Mouse (Mus musculus): Measurements from ENCODE around the gene Cpsf4. TPM values are rescaled to one million over a fixed set of nuclear protein-coding genes. Genes with fewer than 3 reads are reported as not detected.
A peak's percentile ranks its signal among the peaks of the same experiment; 100 is the strongest.
"Not testable (repeated sequence)": the region's sequence is repeated elsewhere in the genome, so short reads cannot be mapped to it uniquely, and the experiment has no call there.

Cpsf4 gene
- polyA plus RNA-seq (2014; fragmentation: Nextera tagmentation; extraction: Ambion mirVana), result 38.6 and 44.1 TPM in 2 replicates

DNA sequence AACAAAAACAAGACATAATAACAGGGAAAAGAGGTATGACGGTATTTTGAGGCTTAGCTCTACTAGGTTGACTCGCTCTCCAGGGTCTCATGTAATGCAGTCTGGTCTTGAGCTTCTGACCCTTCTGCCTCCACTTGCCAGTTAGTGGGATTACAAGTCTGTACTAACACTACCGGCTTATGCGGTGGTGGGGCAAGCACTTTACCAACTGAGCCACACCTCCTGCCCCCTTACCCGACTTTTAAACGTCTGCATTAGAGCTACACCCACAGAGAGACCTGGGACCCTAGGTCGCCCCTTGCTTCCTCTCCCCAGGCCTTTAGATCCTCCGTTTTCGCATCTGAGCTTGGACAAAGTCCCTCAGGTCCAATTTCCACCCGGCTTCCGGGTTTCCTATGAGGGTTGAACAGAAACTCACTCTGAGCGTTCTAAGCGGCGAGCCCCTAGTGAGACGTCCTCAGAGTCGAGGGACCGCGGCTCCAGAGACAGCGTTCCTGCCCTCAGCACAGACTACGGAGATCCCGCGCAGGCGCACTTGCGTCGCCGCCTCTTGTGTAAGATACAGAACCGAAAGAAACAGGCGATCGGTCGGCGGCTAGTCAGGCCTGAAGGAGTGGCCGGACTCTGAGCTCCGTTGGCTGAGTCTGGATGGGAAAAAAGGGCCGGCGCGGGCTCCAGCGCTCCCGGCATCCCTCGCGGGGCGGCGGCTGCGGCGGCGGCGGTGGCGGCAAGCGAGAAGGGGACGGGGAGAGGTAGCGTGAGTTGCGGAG, at the start of gene Cpsf4, which contains the start of gene Ptcd1:
Gene Cpsf4, plus strand, starts transcription at position 678 of the 770 bp plus-strand sequence.
Gene Ptcd1, minus strand, starts transcription at position 573 of the 770 bp plus-strand sequence.
- H3K4me2 ChIP-seq, result peak within 1 kb of the TSS; percentile 88
- 1% methylated on average over 51 of the region's 51 CpGs for WGBS
- no peaks in the 10 kb centered on the region for H3K9me3 ChIP-seq (ENCODE audit: control insufficient read depth, low read length)
- peak within 1 kb of the TSS; percentile 99 for H3K9ac ChIP-seq (ENCODE audit: low read depth, low read length)
- peaks cover 13% of the 10 kb centered on the region for H3K4me1 ChIP-seq (replicated peaks; ENCODE audit: control insufficient read depth, insufficient read depth, low read length)
- H3K36me3 ChIP-seq (ENCODE audit: control insufficient read depth, insufficient read depth, low read length), result peaks cover 29% of the 10 kb centered on the region; the same call in 1 of the 2 replicates
- ATAC-seq (replicated peaks; ENCODE audit: low FRiP score) (peak; percentile 95), DNase-seq (ENCODE audit: low spot score) (peak; percentile 98)
- H3K27me3 ChIP-seq (replicated peaks; ENCODE audit: control insufficient read depth, insufficient read depth, low read length), result no peaks in the 10 kb centered on the region
- H3K4me3 ChIP-seq (ENCODE audit: low read depth, low read length), result peak within 1 kb of the TSS; percentile 99
- peak within 1 kb of the TSS; percentile 88 for H3K27ac ChIP-seq (ENCODE audit: low read depth, low read length)

DNA sequence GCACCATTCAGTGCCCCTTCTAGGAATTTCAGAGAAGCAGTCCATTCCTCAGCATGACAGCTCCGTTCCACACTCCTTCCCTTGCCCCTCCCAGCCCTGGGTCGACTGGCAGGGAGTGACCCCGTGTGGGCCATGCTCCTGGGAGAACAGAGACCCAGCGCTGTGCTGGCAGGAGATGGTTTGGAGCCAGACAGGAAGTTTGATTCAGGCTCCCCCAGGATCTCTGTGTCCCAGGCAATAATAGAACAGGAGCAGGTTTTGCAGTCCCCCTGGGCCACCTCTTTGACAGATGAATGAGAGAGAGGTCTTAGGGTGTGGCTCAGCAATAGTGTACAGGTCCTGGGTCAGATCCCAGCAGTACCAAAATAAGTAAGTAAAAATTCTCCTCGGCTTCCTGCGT, 49.0 kb upstream of the Cpsf4 start:
- no peak overlapping the region for H3K4me3 ChIP-seq (ENCODE audit: low read depth, low read length)
- no peak overlapping the region for H3K9ac ChIP-seq (ENCODE audit: low read depth, low read length)
- no peak overlapping the region for H3K4me2 ChIP-seq
- H3K27ac ChIP-seq (ENCODE audit: low read depth, low read length), result no peak overlapping the region
- H3K4me1 ChIP-seq (replicated peaks; ENCODE audit: control insufficient read depth, insufficient read depth, low read length), result peaks cover 16% of the 10 kb centered on the region
- peaks cover 8% of the 10 kb centered on the region; the same call in 1 of the 2 replicates for H3K36me3 ChIP-seq (ENCODE audit: control insufficient read depth, insufficient read depth, low read length)
- 70% methylated on average over 6 of the region's 6 CpGs for WGBS
- no peaks in the 10 kb centered on the region for H3K27me3 ChIP-seq (replicated peaks; ENCODE audit: control insufficient read depth, insufficient read depth, low read length)
- no peaks in the 10 kb centered on the region for H3K9me3 ChIP-seq (ENCODE audit: control insufficient read depth, low read length)
- DNase-seq (ENCODE audit: low spot score), result no peak
- no peak for ATAC-seq (replicated peaks; ENCODE audit: low FRiP score)

DNA sequence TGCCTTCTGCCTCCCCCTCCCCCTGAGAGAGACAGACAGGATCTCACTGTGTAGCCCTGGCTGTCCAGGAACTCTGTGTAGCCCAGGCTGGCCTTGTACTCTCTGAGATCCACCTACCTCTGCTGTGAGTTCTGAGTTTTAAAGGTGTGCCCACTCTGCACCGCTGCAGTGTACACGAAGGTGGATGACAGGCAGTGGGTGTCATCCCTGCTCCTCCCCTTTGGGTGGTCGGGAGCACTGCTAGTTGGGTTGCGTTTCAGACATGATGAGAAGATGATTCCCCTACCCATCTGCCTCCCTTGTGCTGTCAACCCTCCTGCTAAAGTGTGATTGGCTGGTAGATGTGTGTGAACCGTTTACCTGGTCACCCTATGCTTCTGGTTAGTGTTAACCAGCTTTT, 48.6 kb upstream of the Cpsf4 start:
- no peak overlapping the region for H3K4me3 ChIP-seq (ENCODE audit: low read depth, low read length)
- DNase-seq (ENCODE audit: low spot score) (no peak), ATAC-seq (replicated peaks; ENCODE audit: low FRiP score) (no peak)
- H3K9ac ChIP-seq (ENCODE audit: low read depth, low read length), result no peak overlapping the region
- no peaks in the 10 kb centered on the region for H3K27me3 ChIP-seq (replicated peaks; ENCODE audit: control insufficient read depth, insufficient read depth, low read length)
- peaks cover 15% of the 10 kb centered on the region for H3K4me1 ChIP-seq (replicated peaks; ENCODE audit: control insufficient read depth, insufficient read depth, low read length)
- H3K9me3 ChIP-seq (ENCODE audit: control insufficient read depth, low read length), result no peaks in the 10 kb centered on the region
- H3K36me3 ChIP-seq (ENCODE audit: control insufficient read depth, insufficient read depth, low read length), result peaks cover 8% of the 10 kb centered on the region; the same call in 1 of the 2 replicates
- 86% methylated on average over 5 of the region's 5 CpGs for WGBS
- H3K4me2 ChIP-seq, result no peak overlapping the region
- no peak overlapping the region for H3K27ac ChIP-seq (ENCODE audit: low read depth, low read length)

DNA sequence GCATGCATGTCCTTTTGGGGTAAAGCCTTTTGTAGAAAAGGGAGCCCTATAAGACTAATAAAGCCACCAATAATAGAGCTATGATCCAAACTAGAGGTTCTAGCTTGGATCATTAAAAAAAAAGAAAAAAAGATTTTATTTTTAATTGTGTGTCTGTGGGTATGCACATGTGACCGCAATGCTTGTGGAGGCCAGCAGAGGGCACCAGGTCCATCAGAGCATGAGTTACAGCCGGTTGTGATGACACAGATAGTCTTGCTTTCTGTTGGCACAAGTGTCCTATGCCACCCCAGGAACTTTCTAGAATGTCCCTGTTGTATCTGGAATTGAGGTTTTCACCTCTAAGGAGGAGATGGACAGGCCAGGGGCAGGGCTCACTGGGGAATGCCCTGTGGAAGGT, 47.6 kb upstream of the Cpsf4 start:
- Histone ChIP-seq H3K9ac (ENCODE audit: low read depth, low read length) (no peak overlapping the region), H3K36me3 (ENCODE audit: control insufficient read depth, insufficient read depth, low read length) (peaks cover 13% of the 10 kb centered on the region; the same call in 1 of the 2 replicates), H3K27ac (ENCODE audit: low read depth, low read length) (no peak overlapping the region), H3K4me2 (no peak overlapping the region), H3K4me3 (ENCODE audit: low read depth, low read length) (no peak overlapping the region), H3K4me1 (replicated peaks; ENCODE audit: control insufficient read depth, insufficient read depth, low read length) (peaks cover 12% of the 10 kb centered on the region), H3K9me3 (ENCODE audit: control insufficient read depth, low read length) (no peaks in the 10 kb centered on the region), H3K27me3 (replicated peaks; ENCODE audit: control insufficient read depth, insufficient read depth, low read length) (no peaks in the 10 kb centered on the region)
- ATAC-seq (replicated peaks; ENCODE audit: low FRiP score) (no peak), DNase-seq (ENCODE audit: low spot score) (no peak)
- WGBS, result 81% methylated on average over 2 of the region's 2 CpGs

GRCm38 (mm10) chr5:145120921-145121320, 46.1 kb upstream of the Cpsf4 start:
- H3K9ac ChIP-seq (ENCODE audit: low read depth, low read length), result no peak overlapping the region
- WGBS, result 76% methylated on average over 7 of the region's 7 CpGs
- no peak for ATAC-seq (replicated peaks; ENCODE audit: low FRiP score)

DNA sequence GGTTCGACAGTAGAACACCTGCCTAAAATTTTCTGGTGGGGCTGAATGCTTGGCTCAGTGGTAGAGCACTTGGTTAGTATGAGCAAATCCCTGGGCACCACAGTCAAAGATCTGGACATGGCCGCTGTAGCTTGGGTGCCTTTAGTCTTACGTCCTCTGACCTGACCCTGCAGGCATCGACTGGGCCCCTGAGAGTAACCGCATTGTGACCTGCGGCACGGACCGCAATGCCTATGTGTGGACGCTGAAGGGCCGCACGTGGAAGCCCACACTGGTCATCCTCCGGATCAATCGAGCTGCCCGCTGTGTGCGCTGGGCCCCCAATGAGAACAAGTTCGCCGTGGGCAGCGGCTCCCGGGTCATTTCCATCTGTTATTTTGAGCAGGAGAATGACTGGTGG, 43.6 kb upstream of the Cpsf4 start:
- H3K4me3 ChIP-seq (ENCODE audit: low read depth, low read length), result no peak overlapping the region
- DNase-seq (ENCODE audit: low spot score) (no peak), ATAC-seq (replicated peaks; ENCODE audit: low FRiP score) (no peak; the same call in 1 of the 2 replicates)
- H3K27ac ChIP-seq (ENCODE audit: low read depth, low read length), result no peak overlapping the region
- 91% methylated on average over 19 of the region's 19 CpGs for WGBS
- H3K9ac ChIP-seq (ENCODE audit: low read depth, low read length), result no peak overlapping the region
- peaks cover 36% of the 10 kb centered on the region for H3K36me3 ChIP-seq (ENCODE audit: control insufficient read depth, insufficient read depth, low read length)
- H3K4me2 ChIP-seq, result no peak overlapping the region
- no peaks in the 10 kb centered on the region for H3K9me3 ChIP-seq (ENCODE audit: control insufficient read depth, low read length)
- 0 out of 2 replicates have a peak, but pooled peaks cover 2% of the 10 kb centered on the region for H3K4me1 ChIP-seq (replicated peaks; ENCODE audit: control insufficient read depth, insufficient read depth, low read length)
- no peaks in the 10 kb centered on the region for H3K27me3 ChIP-seq (replicated peaks; ENCODE audit: control insufficient read depth, insufficient read depth, low read length)

More at GRCm38 (mm10) chr5:145120921-145121320, 46.1 kb upstream of the Cpsf4 start:
- Histone ChIP-seq H3K27me3 (replicated peaks; ENCODE audit: control insufficient read depth, insufficient read depth, low read length) (no peaks in the 10 kb centered on the region), H3K4me2 (no peak overlapping the region), H3K4me1 (replicated peaks; ENCODE audit: control insufficient read depth, insufficient read depth, low read length) (peaks cover 8% of the 10 kb centered on the region; the same call in 1 of the 2 replicates), H3K9me3 (ENCODE audit: control insufficient read depth, low read length) (no peaks in the 10 kb centered on the region), H3K36me3 (ENCODE audit: control insufficient read depth, insufficient read depth, low read length) (peaks cover 22% of the 10 kb centered on the region), H3K4me3 (ENCODE audit: low read depth, low read length) (no peak overlapping the region), H3K27ac (ENCODE audit: low read depth, low read length) (no peak overlapping the region)
- no peak for DNase-seq (ENCODE audit: low spot score)

- Histone ChIP-seq H3K4me2 (no peak overlapping the region), H3K36me3 (ENCODE audit: control insufficient read depth, insufficient read depth, low read length) (peaks cover 59% of the 10 kb centered on the region), H3K9me3 (ENCODE audit: control insufficient read depth, low read length) (no peaks in the 10 kb centered on the region), H3K27ac (ENCODE audit: low read depth, low read length) (no peak overlapping the region), H3K9ac (ENCODE audit: low read depth, low read length) (no peak overlapping the region), H3K4me1 (replicated peaks; ENCODE audit: control insufficient read depth, insufficient read depth, low read length) (no peaks in the 10 kb centered on the region), H3K4me3 (ENCODE audit: low read depth, low read length) (no peak overlapping the region), H3K27me3 (replicated peaks; ENCODE audit: control insufficient read depth, insufficient read depth, low read length) (no peaks in the 10 kb centered on the region)
- no peak for DNase-seq (ENCODE audit: low spot score)
- no peak for ATAC-seq (replicated peaks; ENCODE audit: low FRiP score)
- 93% methylated on average over 9 of the region's 9 CpGs for WGBS
Measured at GRCm38 (mm10) chr5:145126580-145126979, 40.4 kb upstream of the Cpsf4 start.

GRCm38 (mm10) chr5:145129124-145129523, 37.9 kb upstream of the Cpsf4 start:
- H3K27ac ChIP-seq (ENCODE audit: low read depth, low read length), result no peak overlapping the region
- H3K27me3 ChIP-seq (replicated peaks; ENCODE audit: control insufficient read depth, insufficient read depth, low read length), result no peaks in the 10 kb centered on the region
- H3K4me3 ChIP-seq (ENCODE audit: low read depth, low read length), result no peak overlapping the region
- H3K36me3 ChIP-seq (ENCODE audit: control insufficient read depth, insufficient read depth, low read length), result peaks cover 71% of the 10 kb centered on the region
- no peak for DNase-seq (ENCODE audit: low spot score)
- WGBS, result 87% methylated on average over 4 of the region's 4 CpGs
- no peak for ATAC-seq (replicated peaks; ENCODE audit: low FRiP score)
- no peaks in the 10 kb centered on the region for H3K4me1 ChIP-seq (replicated peaks; ENCODE audit: control insufficient read depth, insufficient read depth, low read length)
- no peaks in the 10 kb centered on the region for H3K9me3 ChIP-seq (ENCODE audit: control insufficient read depth, low read length)
- H3K9ac ChIP-seq (ENCODE audit: low read depth, low read length), result no peak overlapping the region
- no peak overlapping the region for H3K4me2 ChIP-seq

GRCm38 (mm10) chr5:145129773-145130172, 37.2 kb upstream of the Cpsf4 start:
- not testable (repeated sequence) for H3K4me2 ChIP-seq; ATAC-seq (replicated peaks; ENCODE audit: low FRiP score); H3K9ac ChIP-seq (ENCODE audit: low read depth, low read length)

More at GRCm38 (mm10) chr5:145129773-145130172, 37.2 kb upstream of the Cpsf4 start:
- H3K27me3 ChIP-seq (replicated peaks; ENCODE audit: control insufficient read depth, insufficient read depth, low read length); H3K4me3 ChIP-seq (ENCODE audit: low read depth, low read length); DNase-seq (ENCODE audit: low spot score); H3K27ac ChIP-seq (ENCODE audit: low read depth, low read length); H3K9me3 ChIP-seq (ENCODE audit: control insufficient read depth, low read length); H3K4me1 ChIP-seq (replicated peaks; ENCODE audit: control insufficient read depth, insufficient read depth, low read length): not testable (repeated sequence)
- 92% methylated on average over 6 of the region's 6 CpGs for WGBS
- H3K36me3 ChIP-seq (ENCODE audit: control insufficient read depth, insufficient read depth, low read length), result peaks cover 73% of the 10 kb centered on the region

All from liver, embryonic 11.5 days (tissue).